Mouse (Mus musculus) cerebellum, adult (tissue): ENCODE data around the gene Pcsk2.

Experiments used
- ATAC-seq: cut with Nextera tagmentation; 2 replicates; pipeline ENCODE4 v1.9.2; 2017; ENCODE audit warnings: mild to moderate bottlenecking, moderate library complexity, mixed read lengths; ENCODE audit not compliant: insufficient number of reproducible peaks, low FRiP score, low TSS enrichment

Gene Pcsk2

DNA sequence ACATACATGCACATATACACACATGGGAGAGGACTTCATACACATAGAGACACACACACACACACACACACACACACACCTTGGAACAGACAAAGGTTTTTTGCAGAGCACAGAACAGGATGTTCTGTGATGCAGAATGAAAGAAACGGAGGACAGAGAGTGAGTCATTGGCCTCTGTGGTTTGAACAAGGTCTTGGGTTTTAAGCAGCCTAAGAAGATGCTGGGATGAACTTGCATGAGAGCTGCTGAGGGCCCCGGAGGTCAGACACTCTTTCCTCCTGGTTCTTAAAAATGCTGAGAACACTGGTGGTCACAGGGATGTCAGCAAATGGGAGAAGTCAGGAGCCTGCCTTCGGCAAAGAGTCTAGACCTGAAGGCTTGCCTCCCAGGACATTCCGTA is 178.1 kb downstream of the Pcsk2 start:
- ATAC-seq = no peak

GRCm38 (mm10) chr2:143724720-143725119 is 178.8 kb downstream of the Pcsk2 start:
- no peak for ATAC-seq

- peak; percentile 99 for ATAC-seq
These were observed 186.5 kb downstream of the Pcsk2 start for GRCm38 (mm10) chr2:143732501-143732900.

DNA sequence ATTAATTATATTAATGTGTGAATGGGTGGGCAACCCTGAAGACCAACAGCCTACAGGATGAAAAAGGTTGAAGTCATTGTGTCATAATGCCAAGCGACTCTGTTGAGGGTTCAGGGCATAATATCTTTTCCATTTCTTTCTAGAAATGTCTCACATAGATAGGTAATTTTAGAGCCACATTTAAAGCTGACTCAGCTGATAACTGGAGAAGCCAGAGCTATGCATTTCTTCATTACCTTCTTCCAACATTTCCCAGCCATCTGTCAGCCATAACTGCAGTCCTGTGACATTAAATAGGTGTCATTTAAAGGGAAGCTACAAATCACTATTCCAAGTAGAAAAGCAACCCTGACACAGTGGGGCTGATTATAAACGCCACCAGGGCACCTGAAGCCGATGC is 189.5 kb downstream of the Pcsk2 start:
- no peak for ATAC-seq

GRCm38 (mm10) chr2:143739475-143740226 is 193.7 kb downstream of the Pcsk2 start:
- ATAC-seq = no peak

DNA sequence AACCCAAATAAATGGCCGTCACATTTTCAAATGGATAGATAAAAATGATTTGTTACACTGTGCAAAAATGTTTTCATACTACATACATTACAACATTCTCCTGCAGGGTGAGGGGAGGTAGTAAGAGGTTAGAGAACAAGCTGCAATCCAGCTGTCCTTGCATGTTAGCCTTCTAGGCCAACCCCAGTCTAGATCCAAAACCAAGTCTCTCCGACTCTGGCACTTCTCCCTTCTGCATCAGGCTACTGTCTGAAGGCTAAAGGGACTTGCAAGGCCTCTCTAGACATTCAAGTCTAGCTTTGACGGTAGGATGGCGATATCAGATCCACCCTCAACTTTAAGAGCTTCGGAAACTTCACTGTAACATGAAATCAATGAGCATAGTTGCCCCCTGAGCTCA is 196.5 kb downstream of the Pcsk2 start:
- no peak for ATAC-seq

DNA sequence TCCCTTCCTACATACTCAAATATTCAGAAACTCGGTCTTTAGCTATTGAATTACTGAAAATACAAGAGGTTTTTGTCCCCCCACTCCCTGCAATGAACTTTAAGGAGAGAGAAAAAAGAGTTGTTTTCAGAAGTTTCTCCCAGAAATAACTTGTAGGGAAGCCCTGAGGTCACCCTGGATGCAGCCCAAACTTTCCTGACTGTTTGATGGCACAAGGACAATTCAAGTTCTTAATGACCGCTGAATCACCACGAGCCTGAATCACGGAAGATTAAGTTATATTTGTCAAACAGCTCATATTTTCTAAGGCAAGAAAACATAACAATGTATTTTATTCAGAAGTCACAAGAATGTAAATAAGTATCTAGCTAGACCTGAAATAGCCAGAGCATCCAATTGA is 197.1 kb downstream of the Pcsk2 start:
- no peak for ATAC-seq

DNA sequence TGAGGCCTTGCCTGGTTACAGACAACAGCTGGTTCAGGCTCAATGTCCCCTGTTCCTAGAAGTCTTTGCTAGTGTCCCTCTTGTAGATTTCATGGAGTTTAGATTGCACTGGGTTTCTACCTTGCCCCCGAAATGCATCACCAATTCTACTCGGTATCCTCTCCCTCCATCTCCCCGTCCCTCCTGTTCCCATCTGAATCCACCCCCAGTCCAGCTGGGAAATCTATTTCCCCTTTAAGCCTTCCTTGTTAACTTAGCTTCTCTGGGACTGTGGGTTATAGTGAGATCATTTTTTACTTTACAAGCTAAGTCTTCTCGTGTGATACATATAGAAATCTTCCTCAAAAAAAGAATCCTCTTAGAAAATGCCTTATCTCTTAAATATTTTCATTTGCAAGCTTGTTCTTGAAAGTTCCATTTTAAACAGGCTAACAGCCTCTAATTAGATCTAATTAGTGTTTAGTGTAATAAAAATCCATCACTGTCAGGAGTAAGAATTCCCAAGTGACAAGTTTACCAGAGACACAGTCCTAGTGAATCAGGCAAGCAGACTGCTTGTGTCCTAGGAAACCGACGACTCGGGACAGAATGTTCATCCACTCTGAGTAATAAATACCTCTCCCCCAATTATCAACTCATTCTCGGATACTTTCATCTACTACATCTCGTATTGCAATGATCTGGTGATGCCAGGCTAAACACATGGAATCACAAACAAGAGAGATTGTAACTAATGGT is 206.3 kb downstream of the Pcsk2 start:
- ATAC-seq = no peak

GRCm38 (mm10) chr2:143776448-143776847 is 230.5 kb downstream of the Pcsk2 start:
- ATAC-seq = peak; percentile 62; the same call in 1 of the 2 replicates

DNA sequence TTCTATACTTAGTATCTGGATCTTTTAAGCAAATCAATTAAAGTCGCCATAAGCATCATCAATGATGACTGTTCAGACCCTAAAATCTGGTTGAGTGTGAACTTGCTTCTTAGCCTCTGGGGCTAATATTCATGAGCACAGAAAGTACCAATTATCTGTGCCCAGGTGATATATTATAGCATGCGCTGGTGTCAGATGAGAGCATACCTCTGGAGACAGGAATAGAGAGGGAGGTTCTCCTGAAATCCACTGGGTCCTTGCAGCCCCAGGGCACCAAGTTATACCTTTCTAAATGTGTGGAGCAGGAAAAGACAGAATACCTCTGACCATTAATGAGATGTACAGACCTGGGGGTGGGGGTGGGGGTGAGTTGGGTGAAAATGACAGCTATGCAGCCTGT is 234.4 kb downstream of the Pcsk2 start:
- no peak for ATAC-seq

- peak; percentile 74 for ATAC-seq
These were observed 244.0 kb downstream of the Pcsk2 start for GRCm38 (mm10) chr2:143789911-143790310.

- no peak for ATAC-seq
These were observed 249.9 kb downstream of the Pcsk2 start for GRCm38 (mm10) chr2:143795858-143796257.

DNA sequence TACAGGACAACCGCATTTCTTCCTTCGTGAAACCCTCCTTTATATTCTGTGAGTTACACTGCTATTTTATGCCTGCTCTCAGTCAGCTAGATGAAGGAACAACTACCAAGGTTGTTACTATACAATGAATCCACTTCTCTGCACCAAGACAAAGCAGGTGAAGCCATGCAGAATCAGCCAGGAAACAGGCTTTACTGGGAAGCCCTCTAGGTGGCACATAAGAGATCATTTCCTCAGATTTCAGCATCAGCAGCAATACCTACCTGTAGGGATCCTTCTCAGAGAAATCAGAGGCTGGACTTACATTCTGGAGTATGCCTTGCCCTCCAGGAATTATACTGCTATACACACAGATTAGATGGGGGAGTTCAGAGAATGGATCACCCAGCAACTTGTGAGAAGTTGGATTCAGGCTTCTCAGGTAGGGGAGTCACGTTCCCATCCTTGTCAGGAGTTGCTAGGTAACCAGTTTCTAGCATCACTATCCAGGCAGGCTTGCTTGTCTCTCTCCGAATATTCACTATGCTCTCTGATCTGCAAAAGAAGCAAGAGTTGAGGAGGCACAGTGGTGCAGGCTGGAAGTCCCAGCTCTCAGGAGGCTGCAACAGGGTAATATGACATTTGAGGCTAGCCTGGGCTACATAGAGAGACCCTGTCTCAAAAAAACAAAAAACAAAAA is 250.5 kb downstream of the Pcsk2 start:
- ATAC-seq = no peak

- no peak for ATAC-seq
These were observed 255.1 kb downstream of the Pcsk2 start for GRCm38 (mm10) chr2:143801097-143801496.

DNA sequence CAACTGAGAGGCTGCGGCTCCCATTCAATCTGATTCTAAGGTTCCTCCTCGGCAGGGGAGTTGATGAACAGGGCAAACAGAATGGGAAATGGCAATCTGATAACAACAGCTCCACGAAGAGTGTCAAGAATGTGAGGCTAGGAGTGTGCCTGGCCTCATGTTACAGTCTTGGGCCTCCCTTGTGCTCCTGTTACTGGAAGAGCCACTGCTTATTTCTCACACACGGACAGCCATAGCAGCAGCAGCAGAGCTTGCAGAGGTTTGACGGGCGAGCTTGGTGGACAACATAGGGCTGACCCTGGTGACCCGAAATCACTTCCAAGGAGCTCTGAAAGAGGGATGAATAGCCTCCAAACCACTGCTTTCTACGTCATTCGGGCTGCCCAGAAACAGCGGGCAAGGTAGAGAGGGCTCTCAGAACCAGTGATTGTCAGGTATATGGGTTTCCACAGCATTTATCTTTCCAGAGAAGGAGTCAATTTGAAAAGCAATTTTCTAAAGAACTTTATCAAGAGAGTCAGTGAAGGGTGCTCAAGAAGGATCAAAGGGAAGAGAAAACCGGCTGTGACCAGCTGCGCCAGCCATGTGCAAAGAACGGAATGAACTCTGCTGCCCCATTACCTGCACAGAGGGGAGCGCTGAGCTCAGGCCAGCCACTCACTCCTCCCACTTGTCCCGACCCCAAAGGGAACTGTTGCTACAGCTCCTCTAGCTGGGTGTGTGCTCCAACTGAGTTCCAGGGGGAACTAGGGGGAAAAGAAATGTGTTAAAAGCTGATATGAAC is 260.4 kb downstream of the Pcsk2 start:
- 0 out of 2 replicates have a peak, but pooled peaks have one; percentile 3 for ATAC-seq

DNA sequence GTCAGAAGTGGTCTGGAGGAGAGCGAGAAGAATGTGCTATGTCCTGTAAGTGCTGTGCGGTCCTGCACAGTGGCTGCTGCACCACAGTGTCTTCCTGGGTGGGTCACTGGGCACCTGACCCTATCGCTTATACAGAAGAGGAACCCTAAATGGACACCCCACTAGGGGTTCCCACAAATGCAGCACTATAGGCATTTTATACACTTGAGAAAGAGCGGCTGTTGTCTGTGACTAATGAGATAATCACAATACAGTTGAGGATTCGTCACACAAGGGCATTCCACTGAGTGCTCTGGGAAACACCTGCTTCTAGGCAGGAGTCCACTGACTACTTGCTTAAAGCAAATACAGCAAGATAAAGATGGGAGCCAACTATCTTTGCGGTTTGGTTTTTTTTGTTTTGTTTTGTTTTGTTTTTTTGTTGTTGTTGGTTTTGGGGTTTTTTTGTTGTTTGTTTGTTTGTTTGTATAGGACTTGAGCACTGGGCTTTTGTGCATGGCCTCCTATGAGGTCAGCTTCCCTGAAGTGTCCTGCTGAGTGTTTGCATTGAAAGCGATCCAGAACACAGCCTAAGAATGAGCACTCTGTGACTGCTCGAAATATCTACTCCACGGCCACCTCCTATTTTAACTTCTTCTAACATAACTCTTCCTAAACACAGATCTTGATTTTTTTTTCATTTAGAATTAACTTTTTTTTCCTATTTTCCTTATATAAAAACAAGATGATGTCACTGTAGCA is 261.1 kb downstream of the Pcsk2 start:
- no peak for ATAC-seq

DNA sequence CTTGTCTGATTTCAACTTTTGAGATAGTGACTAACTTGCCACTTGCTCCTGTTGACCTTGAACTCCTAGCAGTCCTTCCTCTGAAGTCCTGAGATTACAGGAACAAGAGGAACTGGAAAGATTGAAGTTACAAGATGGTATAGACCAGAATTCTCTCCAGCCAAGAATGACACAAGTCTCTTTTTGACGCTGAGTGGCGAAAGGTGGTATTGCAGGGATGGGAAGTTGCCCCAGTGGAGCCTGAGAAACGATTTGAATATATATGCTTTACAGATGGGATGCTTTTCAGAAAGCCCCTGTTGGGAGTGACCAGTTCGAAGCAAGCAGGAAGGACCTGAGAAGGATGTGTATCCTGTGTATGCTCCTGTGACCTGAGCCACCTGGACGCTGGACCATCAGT is 262.8 kb downstream of the Pcsk2 start:
- no peak for ATAC-seq

DNA sequence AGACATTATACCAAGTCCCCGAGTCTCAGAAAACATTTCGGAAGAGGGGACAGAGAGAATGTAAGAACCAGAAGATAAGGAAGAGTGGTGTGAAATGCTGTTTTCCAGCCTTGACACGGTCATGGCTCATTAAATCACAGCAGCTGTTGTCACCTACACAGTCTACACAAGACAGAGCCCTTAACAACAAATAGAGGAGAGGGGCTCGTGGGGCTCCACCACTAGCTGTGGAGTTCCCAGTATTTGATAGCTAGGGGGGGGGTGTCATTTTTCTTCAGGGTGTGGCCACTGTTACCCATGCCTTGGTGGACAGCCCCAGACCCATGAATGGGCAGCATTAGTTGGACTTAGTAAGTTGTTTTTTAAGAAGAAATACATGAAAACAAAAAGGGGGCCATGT is 266.3 kb downstream of the Pcsk2 start:
- no peak for ATAC-seq

DNA sequence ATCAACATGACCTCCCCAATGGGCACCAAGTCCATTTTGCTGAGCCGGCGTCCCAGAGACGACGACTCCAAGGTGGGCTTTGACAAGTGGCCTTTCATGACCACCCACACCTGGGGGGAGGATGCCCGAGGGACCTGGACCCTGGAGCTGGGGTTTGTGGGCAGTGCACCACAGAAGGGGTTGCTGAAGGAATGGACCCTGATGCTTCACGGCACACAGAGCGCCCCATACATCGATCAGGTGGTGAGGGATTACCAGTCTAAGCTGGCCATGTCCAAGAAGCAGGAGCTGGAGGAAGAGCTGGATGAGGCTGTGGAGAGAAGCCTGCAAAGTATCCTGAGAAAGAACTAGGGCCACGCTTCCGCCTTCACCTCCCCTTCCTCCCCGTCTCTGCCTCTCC is 267.5 kb downstream of the Pcsk2 start:
- no peak for ATAC-seq

- no peak for ATAC-seq
These were observed 285.7 kb downstream of the Pcsk2 start for GRCm38 (mm10) chr2:143831645-143832044.
